Mouse (Mus musculus): ENCODE results near the gene Rad51b. TPM values are rescaled to one million over a fixed set of nuclear protein-coding genes. Genes with fewer than 3 reads are reported as not detected.

Gene Rad51b
- polyA plus RNA-seq, 1 experiment from 2014 or later = 8.0 TPM

DNA sequence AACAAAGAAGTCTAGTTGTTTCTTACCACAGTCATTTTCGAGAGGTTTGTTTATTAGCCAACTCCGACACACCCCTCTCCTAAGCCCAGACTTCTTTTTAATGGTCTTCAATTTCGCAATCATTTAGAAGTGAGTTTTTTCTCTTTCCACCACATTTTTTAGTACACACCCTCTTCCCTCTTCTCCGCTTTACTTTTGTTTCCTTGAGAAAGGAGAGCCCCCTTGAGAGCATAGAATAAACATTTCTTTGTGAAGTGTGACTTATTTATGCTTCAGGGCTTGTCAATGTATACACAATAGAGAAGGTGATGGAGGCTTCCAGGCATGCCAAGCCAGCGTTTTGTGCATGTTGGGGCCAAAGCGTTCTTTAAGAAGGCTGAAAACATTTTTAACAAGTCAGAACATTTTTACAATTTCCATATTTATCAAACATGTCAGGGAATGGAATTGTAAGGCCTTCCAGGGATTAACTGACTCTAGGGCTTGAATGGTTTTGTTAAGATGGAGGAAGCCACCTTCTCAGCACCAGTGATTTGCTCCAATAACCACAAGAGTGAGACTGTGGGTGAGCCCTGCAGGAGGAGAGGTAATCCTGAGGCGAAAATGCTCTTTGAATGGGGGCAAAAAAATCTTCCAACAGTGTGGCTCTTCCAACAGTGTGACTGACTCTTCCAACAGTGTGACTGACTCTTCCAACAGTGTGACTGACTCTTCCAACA is 136.8 kb downstream of the Rad51b start:
- H3K9me3 ChIP-seq (ENCODE audit: low read depth, low read length) = no peaks in the 10 kb centered on the region
- no peaks in the 10 kb centered on the region for H3K27me3 ChIP-seq (ENCODE audit: insufficient read depth, low read length)
- peak; percentile 77 for ATAC-seq (ENCODE audit: insufficient read depth)
- WGBS = 22% methylated on average over 7 of the region's 7 CpGs
- H3K36me3 ChIP-seq (ENCODE audit: insufficient read depth) = no peaks in the 10 kb centered on the region
- no peak overlapping the region for H3K4me2 ChIP-seq
- H3K9ac ChIP-seq = no peak overlapping the region
- H3K4me3 ChIP-seq (ENCODE audit: low read depth, low read length) = no peak overlapping the region
- H3K4me1 ChIP-seq (ENCODE audit: insufficient read depth) = peaks cover 32% of the 10 kb centered on the region
- peak; percentile 79 for DNase-seq
- peak overlapping the region; percentile 86 for H3K27ac ChIP-seq (ENCODE audit: low read depth)
- no peak; the same call in 1 of the 2 replicates for TF ChIP-seq CTCF (IDR thresholded peaks at IDR 0.05; ENCODE audit: low read depth)

DNA sequence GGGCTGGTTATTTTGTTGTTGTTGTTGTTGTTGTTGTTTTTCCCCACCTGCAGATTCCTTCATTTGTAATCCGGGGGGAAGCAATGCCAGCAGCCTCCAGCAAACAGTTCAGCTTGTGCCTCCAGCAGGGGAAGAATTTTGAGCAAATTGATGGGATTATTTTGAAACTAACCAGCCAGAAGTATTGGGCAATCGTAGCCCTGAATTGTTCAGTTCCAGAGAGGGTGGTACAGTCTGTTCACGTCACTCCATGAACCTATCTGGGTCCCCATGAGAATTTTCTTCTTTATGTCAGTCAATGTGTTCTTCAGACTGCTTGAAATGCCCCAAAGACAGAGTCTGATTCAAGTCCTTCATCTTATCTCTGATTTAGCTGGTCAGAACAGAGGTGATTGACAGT is 138.4 kb downstream of the Rad51b start:
- H3K27me3 ChIP-seq (ENCODE audit: insufficient read depth, low read length) = no peaks in the 10 kb centered on the region
- no peaks in the 10 kb centered on the region for H3K9me3 ChIP-seq (ENCODE audit: low read depth, low read length)
- H3K27ac ChIP-seq (ENCODE audit: low read depth) = peak overlapping the region; percentile 86; the same call in 1 of the 2 replicates
- DNase-seq (no peak), ATAC-seq (ENCODE audit: insufficient read depth) (no peak)
- H3K4me2 ChIP-seq = no peak overlapping the region
- H3K4me3 ChIP-seq (ENCODE audit: low read depth, low read length) = no peak overlapping the region
- TF ChIP-seq CTCF (IDR thresholded peaks at IDR 0.05; ENCODE audit: low read depth) = no peak
- no peaks in the 10 kb centered on the region for H3K36me3 ChIP-seq (ENCODE audit: insufficient read depth)
- 79% methylated on average over 3 of the region's 3 CpGs for WGBS
- H3K4me1 ChIP-seq (ENCODE audit: insufficient read depth) = peaks cover 22% of the 10 kb centered on the region
- H3K9ac ChIP-seq = no peak overlapping the region

DNA sequence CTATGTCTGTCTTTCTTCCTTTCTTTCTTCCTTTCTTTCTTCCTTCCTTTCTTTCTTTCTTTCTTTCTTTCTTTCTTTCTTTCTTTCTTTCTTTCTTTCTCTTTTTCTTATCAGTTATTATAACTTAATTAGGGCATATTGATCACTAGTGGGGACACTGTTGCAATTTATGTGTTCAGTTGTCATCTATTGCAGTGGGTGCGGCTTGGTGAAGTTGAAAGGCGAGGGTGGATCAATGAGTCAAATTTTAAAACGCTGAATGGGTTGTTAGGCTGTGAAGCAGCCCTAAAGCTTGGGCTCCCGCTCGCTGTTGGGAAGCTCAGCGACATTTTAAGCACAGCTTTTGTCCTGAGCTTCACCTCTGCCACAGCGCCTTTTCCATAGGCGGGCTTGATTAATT is 139.0 kb downstream of the Rad51b start:
- no peak overlapping the region for H3K27ac ChIP-seq (ENCODE audit: low read depth)
- H3K4me2 ChIP-seq = no peak overlapping the region
- H3K27me3 ChIP-seq (ENCODE audit: insufficient read depth, low read length) = no peaks in the 10 kb centered on the region
- no peak for ATAC-seq (ENCODE audit: insufficient read depth)
- H3K4me1 ChIP-seq (ENCODE audit: insufficient read depth) = peaks cover 21% of the 10 kb centered on the region
- H3K9me3 ChIP-seq (ENCODE audit: low read depth, low read length) = no peaks in the 10 kb centered on the region
- DNase-seq = no peak
- H3K36me3 ChIP-seq (ENCODE audit: insufficient read depth) = no peaks in the 10 kb centered on the region
- H3K9ac ChIP-seq = no peak overlapping the region
- no peak overlapping the region for H3K4me3 ChIP-seq (ENCODE audit: low read depth, low read length)
- no peak for TF ChIP-seq CTCF (IDR thresholded peaks at IDR 0.05; ENCODE audit: low read depth)
- 85% methylated on average over 8 of the region's 8 CpGs for WGBS

DNA sequence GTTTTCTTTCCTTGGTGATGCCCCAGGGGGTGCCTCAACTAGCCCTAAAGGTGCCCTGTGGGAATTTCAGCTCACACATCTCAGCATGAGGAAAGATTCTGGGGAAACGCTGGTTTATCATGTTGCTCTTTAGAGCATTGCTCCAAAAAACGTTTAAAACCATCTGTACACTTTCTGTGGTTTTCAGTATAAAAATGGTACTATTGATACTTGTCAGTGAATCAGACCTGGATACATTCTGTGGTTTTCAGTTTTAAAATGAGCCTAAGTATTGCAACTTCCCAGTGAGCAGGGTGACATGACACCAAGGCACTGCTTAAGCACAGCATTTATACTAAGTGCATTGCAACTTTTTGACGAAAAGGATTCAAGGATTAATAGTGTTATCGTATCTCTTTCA is 139.8 kb downstream of the Rad51b start:
- Histone ChIP-seq H3K9me3 (ENCODE audit: low read depth, low read length) (no peaks in the 10 kb centered on the region), H3K4me1 (ENCODE audit: insufficient read depth) (peaks cover 24% of the 10 kb centered on the region), H3K27ac (ENCODE audit: low read depth) (no peak overlapping the region), H3K27me3 (ENCODE audit: insufficient read depth, low read length) (no peaks in the 10 kb centered on the region), H3K4me2 (no peak overlapping the region), H3K36me3 (ENCODE audit: insufficient read depth) (no peaks in the 10 kb centered on the region), H3K9ac (no peak overlapping the region), H3K4me3 (ENCODE audit: low read depth, low read length) (no peak overlapping the region)
- ATAC-seq (ENCODE audit: insufficient read depth) (no peak), DNase-seq (no peak)
- no peak for TF ChIP-seq CTCF (IDR thresholded peaks at IDR 0.05; ENCODE audit: low read depth)
- WGBS = 60% methylated on average over 4 of the region's 4 CpGs

DNA sequence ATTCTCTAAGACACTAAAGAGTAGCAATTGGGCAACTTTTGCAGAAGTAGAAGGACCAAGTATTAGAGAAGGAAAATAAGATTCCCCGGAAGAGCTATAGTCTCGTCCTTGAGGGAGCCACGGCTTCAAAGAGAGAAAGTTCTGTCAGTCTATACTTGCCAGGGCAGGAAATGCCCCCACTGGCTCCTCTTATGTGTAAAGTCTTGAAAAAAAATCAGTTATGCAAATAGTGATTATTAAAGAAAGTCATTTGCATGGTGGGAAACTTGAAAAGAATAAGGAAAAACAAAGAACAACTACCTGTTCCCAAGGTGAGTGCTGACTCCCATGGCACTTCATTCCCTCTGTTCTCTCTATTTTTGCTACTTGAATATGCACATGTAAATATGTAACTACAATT is 140.5 kb downstream of the Rad51b start:
- Histone ChIP-seq H3K27ac (ENCODE audit: low read depth) (no peak overlapping the region), H3K4me1 (ENCODE audit: insufficient read depth) (peaks cover 28% of the 10 kb centered on the region), H3K27me3 (ENCODE audit: insufficient read depth, low read length) (no peaks in the 10 kb centered on the region), H3K4me3 (ENCODE audit: low read depth, low read length) (no peak overlapping the region), H3K36me3 (ENCODE audit: insufficient read depth) (no peaks in the 10 kb centered on the region), H3K9ac (no peak overlapping the region), H3K9me3 (ENCODE audit: low read depth, low read length) (no peaks in the 10 kb centered on the region), H3K4me2 (no peak overlapping the region)
- DNase-seq = no peak
- ATAC-seq (ENCODE audit: insufficient read depth) = no peak
- TF ChIP-seq CTCF (IDR thresholded peaks at IDR 0.05; ENCODE audit: low read depth) = no peak
- 58% methylated on average over 3 of the region's 3 CpGs for WGBS

DNA sequence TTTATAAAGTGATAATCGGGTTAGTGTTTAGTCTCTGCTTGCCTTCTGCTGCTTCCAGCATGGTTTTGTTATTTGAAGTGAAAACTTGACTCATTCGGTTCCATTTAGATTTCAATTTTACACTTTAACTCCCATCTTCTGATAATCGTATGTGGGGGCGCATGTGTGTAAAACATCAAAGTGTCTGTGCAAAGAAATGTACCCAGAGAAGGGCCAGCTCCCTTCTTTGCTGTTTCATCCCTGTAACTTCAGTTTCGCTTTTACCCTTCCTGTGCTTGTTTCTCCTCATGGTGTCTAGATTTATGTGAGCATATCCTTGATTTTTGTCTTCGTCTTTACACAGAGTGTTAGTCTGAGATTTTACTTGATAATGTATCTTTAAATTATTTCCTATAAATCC is 142.9 kb downstream of the Rad51b start:
- no peak for TF ChIP-seq CTCF (IDR thresholded peaks at IDR 0.05; ENCODE audit: low read depth)
- H3K36me3 ChIP-seq (ENCODE audit: insufficient read depth) = no peaks in the 10 kb centered on the region
- WGBS = 69% methylated on average over 6 of the region's 6 CpGs
- no peak overlapping the region; the same call in 1 of the 2 replicates for H3K27ac ChIP-seq (ENCODE audit: low read depth)
- no peaks in the 10 kb centered on the region for H3K27me3 ChIP-seq (ENCODE audit: insufficient read depth, low read length)
- H3K9ac ChIP-seq = no peak overlapping the region
- H3K4me3 ChIP-seq (ENCODE audit: low read depth, low read length) = no peak overlapping the region
- DNase-seq = no peak
- ATAC-seq (ENCODE audit: insufficient read depth) = no peak
- no peaks in the 10 kb centered on the region for H3K9me3 ChIP-seq (ENCODE audit: low read depth, low read length)
- peaks cover 15% of the 10 kb centered on the region for H3K4me1 ChIP-seq (ENCODE audit: insufficient read depth)
- H3K4me2 ChIP-seq = no peak overlapping the region

DNA sequence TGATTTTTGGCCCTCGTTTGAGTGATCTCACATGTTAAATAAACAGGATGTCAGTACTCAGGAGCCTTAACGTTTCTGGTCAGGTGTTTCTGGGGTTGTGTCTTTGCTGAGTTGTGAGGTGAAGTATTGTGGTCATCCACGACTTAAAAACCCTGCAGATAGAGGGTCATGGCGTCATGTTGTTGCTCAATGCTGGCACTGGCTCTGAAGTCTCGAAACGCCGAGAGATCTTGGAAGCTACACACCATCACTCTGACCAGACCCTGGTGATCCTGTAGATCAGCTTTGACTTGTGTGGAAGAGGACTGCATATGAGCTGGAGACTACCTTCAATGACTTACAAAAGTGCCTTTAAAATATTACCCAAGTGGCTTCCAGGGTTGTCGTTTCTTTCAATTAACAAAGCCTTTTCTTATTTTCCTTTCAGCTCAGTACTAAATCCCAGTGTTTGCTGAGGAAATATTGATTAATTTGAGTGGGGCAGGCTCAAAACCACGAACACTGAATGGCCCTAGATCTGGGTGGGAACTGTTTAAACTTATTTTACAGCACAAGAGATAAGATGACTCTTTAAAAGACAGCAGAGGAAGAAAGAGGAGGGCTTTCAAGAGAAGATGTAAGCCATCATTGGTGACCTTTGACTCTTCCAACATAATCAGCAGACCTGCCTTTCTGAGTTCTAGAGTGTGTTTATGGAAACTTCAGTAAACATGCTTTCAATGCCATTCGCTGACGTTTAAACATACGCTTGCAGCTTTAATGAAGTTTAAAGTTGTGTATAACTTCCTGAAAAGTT is 144.3 kb downstream of the Rad51b start:
- H3K9ac ChIP-seq = no peak overlapping the region
- ATAC-seq (ENCODE audit: insufficient read depth) (0 out of 2 replicates have a peak, but pooled peaks have one; percentile 18), DNase-seq (peak; percentile 84)
- H3K27me3 ChIP-seq (ENCODE audit: insufficient read depth, low read length) = no peaks in the 10 kb centered on the region
- WGBS = 12% methylated on average over 12 of the region's 12 CpGs
- H3K36me3 ChIP-seq (ENCODE audit: insufficient read depth) = no peaks in the 10 kb centered on the region
- H3K4me2 ChIP-seq = 0 out of 2 replicates have a peak overlapping the region, but pooled peaks have one; percentile 12
- TF ChIP-seq CTCF (IDR thresholded peaks at IDR 0.05; ENCODE audit: low read depth) = no peak
- H3K4me1 ChIP-seq (ENCODE audit: insufficient read depth) = peaks cover 15% of the 10 kb centered on the region
- H3K27ac ChIP-seq (ENCODE audit: low read depth) = peak overlapping the region; percentile 67
- no peak overlapping the region for H3K4me3 ChIP-seq (ENCODE audit: low read depth, low read length)
- H3K9me3 ChIP-seq (ENCODE audit: low read depth, low read length) = no peaks in the 10 kb centered on the region

Measured in lung, embryonic 14.5 days (tissue).